ENCODE assay signal across 8 mouse cellular contexts in genomic region chr15:85645396-85645795, GRCm38 (mm10).
DNase-seq lines count a peak whose midpoint lies in the region; ATAC-seq and TF ChIP-seq lines count a peak whose summit lies in the region.

No protein-coding gene starts in this region.

- 59% methylated on average over 8 of the region's 8 CpGs for WGBS in kidney, embryonic 16.5 days
- 70% methylated on average over 8 of the region's 8 CpGs for WGBS in macrophage (ENCODE audit: missing documents)

- peaks cover 30% of the 10 kb centered on the region for H3K4me1 ChIP-seq in kidney, embryonic 16.5 days (ENCODE audit: insufficient read depth, low read length)

- DNase-seq in gastrocnemius, adult 2 months, result peak; percentile 55
- DNase-seq in gastrocnemius, postnatal 10 days, result no peak
- peak; percentile 94 for DNase-seq in gonadal fat pad, adult 2 months (ENCODE audit: low read depth)
- DNase-seq in frontal cortex, postnatal 10 days (ENCODE audit: low spot score in 2 of 2), result no peak
- no peak for DNase-seq in ovary, adult 18-20 months (ENCODE audit: low spot score)

- intact Hi-C loops in gastrocnemius, adult 2 months (cut with DNase I), result no loop called here

- peak overlapping the region; percentile 81 for H3K4me3 ChIP-seq in gastrocnemius, adult 2 months
- H3K4me3 ChIP-seq in kidney, embryonic 16.5 days (ENCODE audit: low read length), result peak overlapping the region; percentile 61
- peak overlapping the region; percentile 36; the same call in 1 of the 2 replicates for H3K4me3 ChIP-seq in macrophage (ENCODE audit: inconsistent target)

- H3K36me3 ChIP-seq in kidney, embryonic 16.5 days (ENCODE audit: insufficient read depth, low read length), result no peaks in the 10 kb centered on the region
- H3K36me3 ChIP-seq in macrophage (ENCODE audit: inconsistent target), result no peaks in the 10 kb centered on the region

- no peak for TF ChIP-seq CTCF in gastrocnemius, adult 2 months (IDR thresholded peaks at IDR 0.05)

- H3K27me3 ChIP-seq in kidney, embryonic 16.5 days (ENCODE audit: insufficient read depth, low read length), result no peaks in the 10 kb centered on the region

- peak overlapping the region; percentile 77 for H3K4me2 ChIP-seq in kidney, embryonic 16.5 days (replicated peaks; ENCODE audit: low read depth, low read length)

- H3K9ac ChIP-seq in kidney, embryonic 16.5 days (replicated peaks; ENCODE audit: low read length), result peak overlapping the region; percentile 90

- ATAC-seq in kidney, embryonic 16.5 days (ENCODE audit: low FRiP score, low TSS enrichment), result 0 out of 2 replicates have a peak, but pooled peaks have one; percentile 18
- ATAC-seq in megakaryocyte-erythroid progenitor cell, adult 5-6 weeks (replicated peaks; ENCODE audit: low FRiP score, low TSS enrichment, poor library complexity, severe bottlenecking), result no peak

- no peaks in the 10 kb centered on the region for H3K9me3 ChIP-seq in kidney, embryonic 16.5 days (ENCODE audit: low read length)

- no peaks in the 10 kb centered on the region for H3K79me2 ChIP-seq in macrophage (ENCODE audit: inconsistent target)

- peak overlapping the region; percentile 96 for H3K27ac ChIP-seq in gastrocnemius, adult 2 months
- peak overlapping the region; percentile 89; the same call in 1 of the 2 replicates for H3K27ac ChIP-seq in kidney, embryonic 16.5 days (ENCODE audit: low read length)
- no peak overlapping the region for H3K27ac ChIP-seq in macrophage

Comparison
In these comparisons a context has a peak if more than half of its experiments do, and no peak if none do; other contexts are left out.
1. DNase-seq: peak in gastrocnemius, adult 2 months (single experiment) and gonadal fat pad, adult 2 months (single experiment); none in gastrocnemius, postnatal 10 days (single experiment), frontal cortex, postnatal 10 days (0 of 2) and ovary, adult 18-20 months (single experiment).
2. Peak in every context shown above with its lines, with median percentiles within 50 percentile points of each other: H3K4me3 ChIP-seq.